Mouse (Mus musculus): ENCODE results near the gene Eif4b. TPM values are rescaled to one million over a fixed set of nuclear protein-coding genes. Genes with fewer than 3 reads are reported as not detected.

Gene Eif4b
- polyA plus RNA-seq, 1 experiment from 2014 or later, result 77.6 TPM

GRCm38 (mm10) chr15:102110701-102111494 lies 37.3 kb downstream of the Eif4b start:
- Histone ChIP-seq H3K4me2 (ENCODE audit: low read depth, low read length) (no peak overlapping the region), H3K27ac (ENCODE audit: low read depth, low read length) (no peak overlapping the region), H3K4me1 (ENCODE audit: control insufficient read depth, insufficient read depth, low read length) (peaks cover under 1% of the 10 kb centered on the region; the same call in 1 of the 2 replicates), H3K4me3 (ENCODE audit: low read depth, low read length) (no peak overlapping the region), H3K9me3 (ENCODE audit: control insufficient read depth, low read length) (no peaks in the 10 kb centered on the region), H3K27me3 (ENCODE audit: control insufficient read depth, insufficient read depth, low read length) (peaks cover 15% of the 10 kb centered on the region), H3K9ac (replicated peaks; ENCODE audit: low read depth, low read length) (no peak overlapping the region), H3K36me3 (ENCODE audit: control insufficient read depth, insufficient read depth, low read length) (no peaks in the 10 kb centered on the region)
- ATAC-seq (ENCODE audit: low read depth), result no peak
- WGBS, result 79% methylated on average over 29 of the region's 29 CpGs

- Histone ChIP-seq H3K27ac (ENCODE audit: low read depth, low read length) (no peak overlapping the region), H3K4me1 (ENCODE audit: control insufficient read depth, insufficient read depth, low read length) (peaks cover 3% of the 10 kb centered on the region; the same call in 1 of the 2 replicates), H3K9me3 (ENCODE audit: control insufficient read depth, low read length) (no peaks in the 10 kb centered on the region), H3K4me3 (ENCODE audit: low read depth, low read length) (no peak overlapping the region), H3K27me3 (ENCODE audit: control insufficient read depth, insufficient read depth, low read length) (peaks cover 9% of the 10 kb centered on the region), H3K4me2 (ENCODE audit: low read depth, low read length) (no peak overlapping the region), H3K9ac (replicated peaks; ENCODE audit: low read depth, low read length) (no peak overlapping the region), H3K36me3 (ENCODE audit: control insufficient read depth, insufficient read depth, low read length) (no peaks in the 10 kb centered on the region)
- no peak for ATAC-seq (ENCODE audit: low read depth)
- WGBS, result 78% methylated on average over 11 of the region's 11 CpGs
These were observed 37.9 kb downstream of the Eif4b start for GRCm38 (mm10) chr15:102111495-102111829.

- Histone ChIP-seq H3K36me3 (ENCODE audit: control insufficient read depth, insufficient read depth, low read length) (peaks cover 5% of the 10 kb centered on the region; the same call in 1 of the 2 replicates), H3K4me3 (ENCODE audit: low read depth, low read length) (no peak overlapping the region), H3K27me3 (ENCODE audit: control insufficient read depth, insufficient read depth, low read length) (0 out of 2 replicates have a peak, but pooled peaks cover 3% of the 10 kb centered on the region), H3K9ac (replicated peaks; ENCODE audit: low read depth, low read length) (no peak overlapping the region), H3K9me3 (ENCODE audit: control insufficient read depth, low read length) (no peaks in the 10 kb centered on the region), H3K27ac (ENCODE audit: low read depth, low read length) (no peak overlapping the region), H3K4me2 (ENCODE audit: low read depth, low read length) (no peak overlapping the region), H3K4me1 (ENCODE audit: control insufficient read depth, insufficient read depth, low read length) (peaks cover 3% of the 10 kb centered on the region; the same call in 1 of the 2 replicates)
- no peak for ATAC-seq (ENCODE audit: low read depth)
- 89% methylated on average over 6 of the region's 6 CpGs for WGBS
These were observed 38.6 kb downstream of the Eif4b start for GRCm38 (mm10) chr15:102112181-102112580.

GRCm38 (mm10) chr15:102112827-102113226 lies 39.3 kb downstream of the Eif4b start:
- H3K27me3 ChIP-seq (ENCODE audit: control insufficient read depth, insufficient read depth, low read length), result 0 out of 2 replicates have a peak, but pooled peaks cover under 1% of the 10 kb centered on the region
- H3K4me2 ChIP-seq (ENCODE audit: low read depth, low read length), result no peak overlapping the region
- WGBS, result 87% methylated on average over 8 of the region's 8 CpGs
- H3K4me1 ChIP-seq (ENCODE audit: control insufficient read depth, insufficient read depth, low read length), result peaks cover 3% of the 10 kb centered on the region; the same call in 1 of the 2 replicates
- H3K9me3 ChIP-seq (ENCODE audit: control insufficient read depth, low read length), result no peaks in the 10 kb centered on the region
- H3K4me3 ChIP-seq (ENCODE audit: low read depth, low read length), result no peak overlapping the region
- H3K9ac ChIP-seq (replicated peaks; ENCODE audit: low read depth, low read length), result no peak overlapping the region
- H3K36me3 ChIP-seq (ENCODE audit: control insufficient read depth, insufficient read depth, low read length), result peaks cover 8% of the 10 kb centered on the region; the same call in 1 of the 2 replicates
- H3K27ac ChIP-seq (ENCODE audit: low read depth, low read length), result no peak overlapping the region
- ATAC-seq (ENCODE audit: low read depth), result no peak

- 80% methylated on average over 4 of the region's 4 CpGs for WGBS
- no peak for ATAC-seq (ENCODE audit: low read depth)
These were observed 40.1 kb downstream of the Eif4b start for GRCm38 (mm10) chr15:102113674-102114073.

GRCm38 (mm10) chr15:102114651-102115260 lies 41.2 kb downstream of the Eif4b start:
- Histone ChIP-seq H3K4me2 (ENCODE audit: low read depth, low read length) (no peak overlapping the region), H3K9ac (replicated peaks; ENCODE audit: low read depth, low read length) (no peak overlapping the region), H3K36me3 (ENCODE audit: control insufficient read depth, insufficient read depth, low read length) (peaks cover 21% of the 10 kb centered on the region), H3K27ac (ENCODE audit: low read depth, low read length) (no peak overlapping the region), H3K4me1 (ENCODE audit: control insufficient read depth, insufficient read depth, low read length) (peaks cover 3% of the 10 kb centered on the region; the same call in 1 of the 2 replicates), H3K4me3 (ENCODE audit: low read depth, low read length) (no peak overlapping the region), H3K27me3 (ENCODE audit: control insufficient read depth, insufficient read depth, low read length) (no peaks in the 10 kb centered on the region), H3K9me3 (ENCODE audit: control insufficient read depth, low read length) (no peaks in the 10 kb centered on the region)
- 95% methylated on average over 7 of the region's 7 CpGs for WGBS
- ATAC-seq (ENCODE audit: low read depth), result no peak

More at GRCm38 (mm10) chr15:102113674-102114073, 40.1 kb downstream of the Eif4b start:
- peaks cover 3% of the 10 kb centered on the region; the same call in 1 of the 2 replicates for H3K4me1 ChIP-seq (ENCODE audit: control insufficient read depth, insufficient read depth, low read length)
- no peak overlapping the region for H3K27ac ChIP-seq (ENCODE audit: low read depth, low read length)
- H3K9me3 ChIP-seq (ENCODE audit: control insufficient read depth, low read length), result no peaks in the 10 kb centered on the region
- no peak overlapping the region for H3K4me3 ChIP-seq (ENCODE audit: low read depth, low read length)
- no peak overlapping the region for H3K4me2 ChIP-seq (ENCODE audit: low read depth, low read length)
- no peaks in the 10 kb centered on the region for H3K27me3 ChIP-seq (ENCODE audit: control insufficient read depth, insufficient read depth, low read length)
- no peak overlapping the region for H3K9ac ChIP-seq (replicated peaks; ENCODE audit: low read depth, low read length)
- peaks cover 15% of the 10 kb centered on the region for H3K36me3 ChIP-seq (ENCODE audit: control insufficient read depth, insufficient read depth, low read length)

- Histone ChIP-seq H3K4me1 (ENCODE audit: control insufficient read depth, insufficient read depth, low read length) (peaks cover 3% of the 10 kb centered on the region; the same call in 1 of the 2 replicates), H3K9me3 (ENCODE audit: control insufficient read depth, low read length) (no peaks in the 10 kb centered on the region), H3K27me3 (ENCODE audit: control insufficient read depth, insufficient read depth, low read length) (no peaks in the 10 kb centered on the region), H3K9ac (replicated peaks; ENCODE audit: low read depth, low read length) (no peak overlapping the region), H3K4me3 (ENCODE audit: low read depth, low read length) (no peak overlapping the region), H3K4me2 (ENCODE audit: low read depth, low read length) (no peak overlapping the region), H3K27ac (ENCODE audit: low read depth, low read length) (peak overlapping the region; percentile 44; the same call in 1 of the 2 replicates), H3K36me3 (ENCODE audit: control insufficient read depth, insufficient read depth, low read length) (peaks cover 22% of the 10 kb centered on the region)
- 74% methylated on average over 9 of the region's 9 CpGs for WGBS
- ATAC-seq (ENCODE audit: low read depth), result no peak
These were observed 42.2 kb downstream of the Eif4b start for GRCm38 (mm10) chr15:102115731-102116231.

GRCm38 (mm10) chr15:102116753-102117415 lies 43.3 kb downstream of the Eif4b start:
- H3K9me3 ChIP-seq (ENCODE audit: control insufficient read depth, low read length), result no peaks in the 10 kb centered on the region
- H3K9ac ChIP-seq (replicated peaks; ENCODE audit: low read depth, low read length), result no peak overlapping the region
- H3K36me3 ChIP-seq (ENCODE audit: control insufficient read depth, insufficient read depth, low read length), result peaks cover 31% of the 10 kb centered on the region
- peaks cover 3% of the 10 kb centered on the region; the same call in 1 of the 2 replicates for H3K4me1 ChIP-seq (ENCODE audit: control insufficient read depth, insufficient read depth, low read length)
- ATAC-seq (ENCODE audit: low read depth), result peak; percentile 72
- H3K27ac ChIP-seq (ENCODE audit: low read depth, low read length), result peak overlapping the region; percentile 7; the same call in 1 of the 2 replicates
- H3K27me3 ChIP-seq (ENCODE audit: control insufficient read depth, insufficient read depth, low read length), result no peaks in the 10 kb centered on the region
- 70% methylated on average over 11 of the region's 11 CpGs for WGBS
- no peak overlapping the region for H3K4me2 ChIP-seq (ENCODE audit: low read depth, low read length)
- no peak overlapping the region for H3K4me3 ChIP-seq (ENCODE audit: low read depth, low read length)

Data from neural tube, embryonic 14.5 days (tissue).